Mouse (Mus musculus) forebrain, postnatal 0 days (tissue): ENCODE measurements around the gene Otulin. TPM values are rescaled to one million over a fixed set of nuclear protein-coding genes. Genes with fewer than 3 reads are reported as not detected.

Source experiments
- ATAC-seq: fragments of 200-750 bp; cut with Nextera tagmentation; 2 replicates; pipeline ENCODE4 v1.8.0; 2017; ENCODE audit warnings: mild to moderate bottlenecking, moderate library complexity
- DNase-seq: peaks from one replicate; pipeline ENCODE4 v3.0.0-alpha.2; 2015
- H3K27ac ChIP-seq: fragments of 300-500 bp; sonication (generic); 2 replicates; pipeline ENCODE4 v1.5.1; 2014; ENCODE audit warnings: low read depth, mild to moderate bottlenecking, antibody characterized with exemption, low read length, moderate library complexity, mixed read lengths
- H3K27me3 ChIP-seq: fragments of 300-500 bp; sonication (generic); 2 replicates; pipeline ENCODE4 v1.6.1; 2014; ENCODE audit warnings: mild to moderate bottlenecking, low read length, mixed read lengths; ENCODE audit not compliant: insufficient read depth
- H3K36me3 ChIP-seq: fragments of 300-500 bp; sonication (generic); 2 replicates; pipeline ENCODE4 v1.6.1; 2014; ENCODE audit warnings: mild to moderate bottlenecking, moderate library complexity; ENCODE audit not compliant: insufficient read depth
- H3K4me1 ChIP-seq: fragments of 300-500 bp; sonication (generic); 2 replicates; pipeline ENCODE4 v1.6.1; 2014; ENCODE audit warnings: antibody characterized with exemption; ENCODE audit not compliant: insufficient read depth
- H3K4me2 ChIP-seq: fragments of 300-500 bp; sonication (generic); 2 replicates; pipeline ENCODE4 v1.6.1; 2014; ENCODE audit warnings: low read depth, mild to moderate bottlenecking, moderate library complexity
- H3K4me3 ChIP-seq: fragments of 300-500 bp; sonication (generic); 2 replicates; pipeline ENCODE4 v1.5.1; 2014; ENCODE audit warnings: low read depth, low read length, mixed read lengths
- H3K9ac ChIP-seq: fragments of 300-500 bp; sonication (generic); 2 replicates; pipeline ENCODE4 v1.6.1; 2014; ENCODE audit warnings: mild to moderate bottlenecking
- H3K9me3 ChIP-seq: fragments of 300-500 bp; sonication (generic); 2 replicates; pipeline ENCODE4 v1.6.1; 2016; ENCODE audit warnings: low read length
- CTCF ChIP-seq: sonication (generic); IDR thresholded peaks from 2 replicates; pipeline ENCODE4 v1.5.1; 2016; ENCODE audit warnings: antibody characterized with exemption, control low read depth, low read depth
- WGBS: fragments of 180-500 bp; shearing (Covaris S2); extraction: QIAGEN DNeasy Blood & Tissue Kit; methylation state at CpG from one replicate; pipeline ENCODE4 v1.1.7; 2014; 5-methylcytosine and 5-hydroxymethylcytosine counted together
- polyA plus RNA-seq: library from polyadenylated mRNA; unstranded; fragments of >200 nt; fragmentation: Nextera tagmentation; extraction: Ambion mirVana; gene quantifications from 2 replicates; pipeline ENCODE4 v1.2.1, GENCODE M21; 2015
- total RNA-seq: library from RNA; depleted of rRNA; stranded (reverse); fragments of >200 nt; gene quantifications from 2 replicates; pipeline ENCODE4 v1.2.3, GENCODE M21; 2014

Otulin gene
- total and polyA plus RNA-seq, 2 experiments from 2014 or later, result 25.1 to 27.4 TPM

- Histone ChIP-seq H3K9me3 (no peaks in the 10 kb centered on the region), H3K27me3 (no peaks in the 10 kb centered on the region), H3K9ac (no peak overlapping the region), H3K36me3 (no peaks in the 10 kb centered on the region), H3K4me3 (no peak overlapping the region), H3K4me1 (no peaks in the 10 kb centered on the region), H3K4me2 (no peak overlapping the region), H3K27ac (no peak overlapping the region)
- no peak for DNase-seq
- no peak for ATAC-seq
- WGBS, result 81% methylated on average over 12 of the region's 12 CpGs
- no peak for TF ChIP-seq CTCF
These were observed 10.7 kb upstream of the Otulin start for GRCm38 (mm10) chr15:27641171-27641570.

GRCm38 (mm10) chr15:27633941-27634900 is 3.7 kb upstream of the Otulin start:
- Histone ChIP-seq H3K27me3 (no peaks in the 10 kb centered on the region), H3K9me3 (no peaks in the 10 kb centered on the region), H3K36me3 (no peaks in the 10 kb centered on the region), H3K4me3 (no peak overlapping the region), H3K4me2 (no peak overlapping the region), H3K27ac (no peak overlapping the region), H3K9ac (no peak overlapping the region), H3K4me1 (no peaks in the 10 kb centered on the region; the same call in 1 of the 2 replicates)
- ATAC-seq (no peak), DNase-seq (no peak)
- 64% methylated on average over 8 of the region's 8 CpGs for WGBS
- TF ChIP-seq CTCF, result no peak

- 1% methylated on average over 48 of the region's 53 CpGs for WGBS
- Histone ChIP-seq H3K9ac (peak overlapping the region; percentile 67), H3K9me3 (no peaks in the 10 kb centered on the region), H3K36me3 (no peaks in the 10 kb centered on the region), H3K4me2 (peak overlapping the region; percentile 81), H3K27ac (no peak overlapping the region; the same call in 1 of the 2 replicates), H3K27me3 (no peaks in the 10 kb centered on the region), H3K4me1 (no peaks in the 10 kb centered on the region; the same call in 1 of the 2 replicates), H3K4me3 (peak overlapping the region; percentile 89)
- peak; percentile 33 for DNase-seq
- TF ChIP-seq CTCF, result no peak
- peak; percentile 62 for ATAC-seq
These were observed 493 bp downstream of the Otulin start for GRCm38 (mm10) chr15:27629800-27630600.

GRCm38 (mm10) chr15:27629046-27629445 is 1.4 kb downstream of the Otulin start:
- no peak overlapping the region for H3K27ac ChIP-seq
- H3K27me3 ChIP-seq, result no peaks in the 10 kb centered on the region
- H3K9ac ChIP-seq, result no peak overlapping the region
- no peak for ATAC-seq
- H3K9me3 ChIP-seq, result no peaks in the 10 kb centered on the region
- TF ChIP-seq CTCF, result no peak
- H3K36me3 ChIP-seq, result no peaks in the 10 kb centered on the region
- DNase-seq, result no peak
- no peaks in the 10 kb centered on the region; the same call in 1 of the 2 replicates for H3K4me1 ChIP-seq
- H3K4me2 ChIP-seq, result peak overlapping the region; percentile 81
- no peak overlapping the region for H3K4me3 ChIP-seq
- 59% methylated on average over 4 of the region's 4 CpGs for WGBS

GRCm38 (mm10) chr15:27627794-27628193 is 2.7 kb downstream of the Otulin start:
- DNase-seq, result no peak
- 92% methylated on average over 9 of the region's 9 CpGs for WGBS

GRCm38 (mm10) chr15:27626314-27626713 is 4.2 kb downstream of the Otulin start:
- Histone ChIP-seq H3K4me3 (no peak overlapping the region), H3K36me3 (peaks cover 11% of the 10 kb centered on the region; the same call in 1 of the 2 replicates), H3K9me3 (no peaks in the 10 kb centered on the region), H3K4me2 (no peak overlapping the region), H3K27ac (no peak overlapping the region), H3K4me1 (no peaks in the 10 kb centered on the region; the same call in 1 of the 2 replicates), H3K9ac (no peak overlapping the region), H3K27me3 (no peaks in the 10 kb centered on the region)
- 98% methylated on average over 1 of the region's 1 CpGs for WGBS
- ATAC-seq (no peak), DNase-seq (no peak)
- TF ChIP-seq CTCF, result no peak

More at GRCm38 (mm10) chr15:27627794-27628193, 2.7 kb downstream of the Otulin start:
- Histone ChIP-seq H3K36me3 (0 out of 2 replicates have a peak, but pooled peaks cover 3% of the 10 kb centered on the region), H3K4me3 (no peak overlapping the region), H3K27me3 (no peaks in the 10 kb centered on the region), H3K4me1 (no peaks in the 10 kb centered on the region; the same call in 1 of the 2 replicates), H3K4me2 (no peak overlapping the region), H3K9me3 (no peaks in the 10 kb centered on the region), H3K27ac (no peak overlapping the region), H3K9ac (no peak overlapping the region)
- ATAC-seq, result no peak
- TF ChIP-seq CTCF, result no peak
